Mouse (Mus musculus) CH12.LX (cell line): ENCODE data around the gene Pcdh7. TPM values are rescaled to one million over a fixed set of nuclear protein-coding genes. Genes with fewer than 3 reads are reported as not detected.

Source experiments
- DNase-seq: peaks from one replicate; pipeline ENCODE4 v3.0.0-alpha.2; 2013; ENCODE audit errors: extremely low read depth
- H3K27ac ChIP-seq: 2 replicates; pipeline ENCODE4 v1.5.1; 2012; ENCODE audit warnings: low read depth, mild to moderate bottlenecking, control low read depth, moderate library complexity; ENCODE audit not compliant: insufficient read depth
- H3K27me3 ChIP-seq: replicated peaks from 2 replicates; pipeline ENCODE3; 2012; ENCODE audit warnings: inconsistent platforms
- H3K36me3 ChIP-seq, 2 experiments: replicated peaks in 1 of 2; 2 replicates each; pipeline versions ENCODE3 to v1.6.1; 2012; ENCODE audit warnings: inconsistent platforms in 1 of 2, low read length in 1 of 2, mild to moderate bottlenecking in 1 of 2, mixed read lengths in 1 of 2, moderate library complexity in 1 of 2; ENCODE audit not compliant: control insufficient read depth in 1 of 2, insufficient read depth in 1 of 2
- H3K4me1 ChIP-seq, 2 experiments: 2 replicates each; pipeline ENCODE4 v1.6.1; 2012; ENCODE audit warnings: inconsistent platforms in 1 of 2, moderate library complexity in 1 of 2; ENCODE audit not compliant: insufficient read depth in 2 of 2, control insufficient read depth in 1 of 2
- H3K4me2 ChIP-seq: 2 replicates; pipeline ENCODE4 v1.6.1; 2012; ENCODE audit warnings: low read depth, mild to moderate bottlenecking, control low read depth; ENCODE audit not compliant: poor library complexity, insufficient read depth, severe bottlenecking
- H3K4me3 ChIP-seq, 3 experiments: fragments of 150-350 bp in 1 of 3; sonication (generic) in 1 of 3; replicated peaks in 1 of 3; 2 replicates each; pipeline versions ENCODE3 to v1.5.1; 2011 to 2012; ENCODE audit warnings: low read depth in 2 of 3, low read length in 2 of 3, mild to moderate bottlenecking in 2 of 3, moderate library complexity in 2 of 3, control low read depth in 1 of 3, improper control_type of control experiment in 1 of 3, inconsistent platforms in 1 of 3, mixed read lengths in 1 of 3; ENCODE audit not compliant: poor library complexity in 1 of 3
- H3K79me2 ChIP-seq: replicated peaks from 2 replicates; pipeline ENCODE4 v1.6.1; 2012; ENCODE audit warnings: mild to moderate bottlenecking, moderate library complexity; ENCODE audit not compliant: control insufficient read depth, poor library complexity, insufficient read depth, severe bottlenecking; ENCODE audit errors: extremely low read depth
- H3K9ac ChIP-seq: 2 replicates; pipeline ENCODE4 v1.6.1; 2012; ENCODE audit warnings: low read depth, mild to moderate bottlenecking, control low read depth, moderate library complexity; ENCODE audit not compliant: insufficient read depth
- H3K9me3 ChIP-seq: replicated peaks from 2 replicates; pipeline ENCODE3; 2012; ENCODE audit warnings: low read length, inconsistent platforms, mixed read lengths
- BHLHE40 ChIP-seq: IDR thresholded peaks from 2 replicates; pipeline ENCODE4 v1.6.1; 2011; ENCODE audit warnings: mild to moderate bottlenecking, low read depth, low read length, improper control_type of control experiment
- CHD1 ChIP-seq: IDR thresholded peaks from 2 replicates; pipeline ENCODE4 v1.6.1; 2012; ENCODE audit warnings: low read depth, low read length, improper control_type of control experiment, inconsistent platforms
- E2F4 ChIP-seq: IDR thresholded peaks from 2 replicates; pipeline ENCODE4 v1.6.1; 2011; ENCODE audit warnings: low read depth, low read length, improper control_type of control experiment; ENCODE audit not compliant: insufficient replicate concordance
- ELF1 ChIP-seq: IDR thresholded peaks from 2 replicates; pipeline ENCODE4 v1.6.1; 2014; ENCODE audit warnings: low read depth, mild to moderate bottlenecking, inconsistent platforms, low read length, improper control_type of control experiment
- EP300 ChIP-seq: IDR thresholded peaks from 2 replicates; pipeline ENCODE4 v1.6.1; 2011; ENCODE audit warnings: low read length, improper control_type of control experiment
- ETS1 ChIP-seq: conservative IDR thresholded peaks from 2 replicates; pipeline ENCODE4 v1.6.1; 2012; ENCODE audit warnings: low read depth, mild to moderate bottlenecking, inconsistent platforms, low read length, improper control_type of control experiment, moderate library complexity
- HCFC1 ChIP-seq: IDR thresholded peaks from 2 replicates; pipeline ENCODE4 v1.6.1; 2012; ENCODE audit warnings: low read depth, mild to moderate bottlenecking, inconsistent platforms, low read length, improper control_type of control experiment
- IRF4 ChIP-seq: IDR thresholded peaks from 2 replicates; pipeline ENCODE4 v1.6.1; 2014; ENCODE audit warnings: low read depth, mild to moderate bottlenecking, inconsistent platforms, low read length, improper control_type of control experiment
- JUN ChIP-seq: IDR thresholded peaks from 2 replicates; pipeline ENCODE4 v1.6.1; 2011; ENCODE audit warnings: low read depth, mild to moderate bottlenecking, low read length, improper control_type of control experiment, moderate library complexity; ENCODE audit not compliant: insufficient read depth
- JUND ChIP-seq: conservative IDR thresholded peaks from 2 replicates; pipeline ENCODE4 v1.6.1; 2011; ENCODE audit warnings: low read depth, low read length, improper control_type of control experiment
- KAT2A ChIP-seq: IDR thresholded peaks from 2 replicates; pipeline ENCODE4 v1.6.1; 2012; ENCODE audit warnings: low read length, improper control_type of control experiment, inconsistent platforms; ENCODE audit not compliant: insufficient replicate concordance
- MAFK ChIP-seq: IDR thresholded peaks from 2 replicates; pipeline ENCODE4 v1.6.1; 2011; ENCODE audit warnings: low read length, improper control_type of control experiment; ENCODE audit not compliant: insufficient replicate concordance
- MAX ChIP-seq: IDR thresholded peaks from 2 replicates; pipeline ENCODE4 v1.6.1; 2011; ENCODE audit warnings: low read length, improper control_type of control experiment
- MEF2A ChIP-seq: IDR thresholded peaks from 2 replicates; pipeline ENCODE4 v1.6.1; 2014; ENCODE audit warnings: low read depth, mild to moderate bottlenecking, inconsistent platforms, low read length, improper control_type of control experiment, borderline replicate concordance
- NELFE ChIP-seq: IDR thresholded peaks from 2 replicates; pipeline ENCODE4 v1.6.1; 2011; ENCODE audit warnings: low read depth, low read length, improper control_type of control experiment
- NRF1 ChIP-seq: IDR thresholded peaks from 2 replicates; pipeline ENCODE4 v1.6.1; 2014; ENCODE audit warnings: low read depth, mild to moderate bottlenecking, inconsistent platforms, low read length, improper control_type of control experiment, moderate library complexity
- POLR2A ChIP-seq: IDR thresholded peaks from 2 replicates; pipeline ENCODE4 v1.6.1; 2011; ENCODE audit warnings: low read depth, mild to moderate bottlenecking, improper control_type of control experiment, low read length
- RAD21 ChIP-seq: IDR thresholded peaks from 2 replicates; pipeline ENCODE4 v1.6.1; 2011; ENCODE audit warnings: low read depth, mild to moderate bottlenecking, low read length, improper control_type of control experiment, moderate library complexity
- RCOR1 ChIP-seq: conservative IDR thresholded peaks from 2 replicates; pipeline ENCODE4 v1.6.1; 2012; ENCODE audit warnings: low read depth, mild to moderate bottlenecking, inconsistent platforms, low read length, improper control_type of control experiment
- SMC3 ChIP-seq: IDR thresholded peaks from 2 replicates; pipeline ENCODE4 v1.6.1; 2011; ENCODE audit warnings: low read depth, low read length, improper control_type of control experiment
- TCF12 ChIP-seq: IDR thresholded peaks from 2 replicates; pipeline ENCODE4 v1.6.1; 2014; ENCODE audit warnings: low read depth, mild to moderate bottlenecking, inconsistent platforms, low read length, improper control_type of control experiment
- UBTF ChIP-seq: IDR thresholded peaks from 2 replicates; pipeline ENCODE4 v1.6.1; 2012; ENCODE audit warnings: low read depth, mild to moderate bottlenecking, inconsistent platforms, low read length, improper control_type of control experiment, moderate library complexity
- USF2 ChIP-seq: conservative IDR thresholded peaks from 2 replicates; pipeline ENCODE4 v1.6.1; 2011; ENCODE audit warnings: low read depth, low read length, improper control_type of control experiment
- ZC3H11A ChIP-seq: IDR thresholded peaks from 2 replicates; pipeline ENCODE4 v1.6.1; 2012; ENCODE audit warnings: low read depth, mild to moderate bottlenecking, inconsistent platforms, low read length, improper control_type of control experiment
- ZMIZ1 ChIP-seq: IDR thresholded peaks from 2 replicates; pipeline ENCODE4 v1.6.1; 2012; ENCODE audit warnings: low read depth, mild to moderate bottlenecking, inconsistent platforms, low read length, improper control_type of control experiment
- dilution Hi-C: fragments of 300-500 bp; cut with MboI; formaldehyde crosslinking; loops from 2 replicates; pipeline ENCODE4 v1.14.3; 2020; ENCODE audit warnings: low sequenced_read_pairs; ENCODE audit not compliant: extremely low pct_unique_long_range_greater_than_20kb, extremely low pct_ligation_motif_present
- in situ Hi-C: fragments of 300-500 bp; cut with MboI; formaldehyde crosslinking; loops from 3 replicates; pipeline ENCODE4 v1.14.3; 2019; ENCODE audit warnings: low sequenced_read_pairs, low pct_ligation_motif_present, low pct_unique_long_range_greater_than_20kb, mixed read lengths
- polyA plus RNA-seq: library from polyadenylated mRNA; unstranded; fragments of >175 nt; gene quantifications from 2 replicates; pipeline ENCODE4 v1.2.1, GENCODE M21; 2012; ENCODE audit warnings: low read depth; ENCODE audit not compliant: insufficient read length
- total RNA-seq, 2 experiments: library from RNA; depleted of rRNA; stranded (reverse); fragments of 300-350 nt in 1 of 2; fragments of >200 nt in 1 of 2; gene quantifications; 2 replicates each; pipeline ENCODE4 v1.2.3; 2012 to 2014

Gene Pcdh7
- total and polyA plus RNA-seq, 3 experiments = not detected

DNA sequence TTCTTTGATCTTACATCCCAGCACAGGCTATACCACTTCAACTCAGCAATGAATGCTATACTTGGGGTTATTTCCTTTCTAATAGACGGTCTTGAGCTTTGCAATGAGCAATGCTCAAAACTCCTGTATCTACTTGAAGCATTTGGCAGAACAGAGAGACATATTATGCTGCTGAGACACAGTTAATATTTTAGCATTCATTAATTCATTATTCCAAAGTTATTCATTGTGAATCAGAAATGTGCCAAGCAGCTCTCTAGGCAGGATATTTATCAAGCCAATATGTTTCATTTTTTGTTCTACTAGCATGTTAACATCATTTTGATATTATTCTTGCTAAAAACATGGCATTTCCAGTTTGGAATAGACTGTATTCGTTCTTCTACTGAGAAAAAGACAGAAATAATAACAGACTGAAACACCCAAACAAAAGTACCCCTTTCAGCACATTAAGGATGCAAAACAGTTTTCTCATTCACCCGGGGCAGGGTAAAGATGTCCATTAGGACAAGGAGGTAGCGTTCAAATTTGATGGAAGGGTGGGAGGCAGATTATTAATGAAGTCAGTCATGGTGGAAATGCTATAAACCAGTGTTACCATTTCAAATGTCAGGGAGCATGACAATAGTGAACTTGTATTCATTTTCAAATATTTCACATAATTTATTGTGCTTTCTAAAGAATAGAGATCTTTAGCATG is 391.0 kb downstream of the Pcdh7 start:
- dilution Hi-C loops = no loop called here
- H3K79me2 ChIP-seq = no peaks in the 10 kb centered on the region
- no peak for TF ChIP-seq UBTF
- TF ChIP-seq ZMIZ1 = no peak
- no peak for TF ChIP-seq ETS1
- no peak for TF ChIP-seq BHLHE40
- TF ChIP-seq NELFE = no peak
- TF ChIP-seq USF2 = no peak
- TF ChIP-seq TCF12 = no peak
- TF ChIP-seq CHD1 = no peak
- no peak for TF ChIP-seq EP300
- TF ChIP-seq SMC3 = no peak
- TF ChIP-seq RCOR1 = no peak
- no peak for TF ChIP-seq NRF1
- TF ChIP-seq HCFC1 = no peak
- no peak for TF ChIP-seq POLR2A
- no peak for TF ChIP-seq MAFK
- TF ChIP-seq MAX = no peak
- TF ChIP-seq RAD21 = no peak
- no peak for TF ChIP-seq JUND
- TF ChIP-seq, all 38 proteins: peak for 0
- Histone ChIP-seq H3K4me1 (no peaks in the 10 kb centered on the region), H3K9ac (no peak overlapping the region), H3K9me3 (no peaks in the 10 kb centered on the region), H3K27me3 (no peaks in the 10 kb centered on the region), H3K27ac (no peak overlapping the region), H3K36me3 (no peaks in the 10 kb centered on the region), H3K4me2 (no peak overlapping the region), H3K4me3 (no peak overlapping the region)
- no peak for DNase-seq
- in situ Hi-C loops = no loop called here

DNA sequence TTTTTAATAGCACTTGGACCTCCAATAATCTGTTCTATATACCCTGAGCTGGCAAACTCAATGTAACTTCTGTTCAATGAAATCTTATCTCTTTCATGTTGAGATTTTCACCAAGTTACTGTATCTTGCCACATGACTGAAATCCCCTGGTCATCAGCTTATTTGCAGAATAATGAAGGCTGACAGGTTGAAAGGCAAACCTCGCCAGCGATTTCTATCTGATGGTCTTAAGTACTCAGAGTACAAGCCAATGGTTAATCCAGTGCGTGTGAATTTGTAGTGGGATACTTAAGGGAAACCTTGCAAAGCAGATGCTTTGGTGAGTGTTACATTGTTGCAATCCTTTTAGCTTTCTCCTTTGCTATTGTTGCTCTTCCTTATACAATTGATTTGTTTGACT is 398.3 kb downstream of the Pcdh7 start:
- no peak overlapping the region for H3K4me2 ChIP-seq
- H3K9me3 ChIP-seq = no peaks in the 10 kb centered on the region
- H3K27ac ChIP-seq = no peak overlapping the region
- no peaks in the 10 kb centered on the region for H3K36me3 ChIP-seq
- H3K4me3 ChIP-seq = no peak overlapping the region
- in situ Hi-C loops = no loop called here
- DNase-seq = no peak
- H3K79me2 ChIP-seq = no peaks in the 10 kb centered on the region
- H3K9ac ChIP-seq = no peak overlapping the region
- H3K27me3 ChIP-seq = no peaks in the 10 kb centered on the region
- dilution Hi-C loops = no loop called here
- no peaks in the 10 kb centered on the region for H3K4me1 ChIP-seq
- no peak for TF ChIP-seq KAT2A
- TF ChIP-seq JUN = no peak
- no peak for TF ChIP-seq BHLHE40
- TF ChIP-seq ZC3H11A = no peak
- no peak for TF ChIP-seq E2F4
- TF ChIP-seq IRF4 = no peak
- no peak for TF ChIP-seq ELF1
- TF ChIP-seq MEF2A = no peak
- TF ChIP-seq EP300 = no peak
- no peak for TF ChIP-seq NRF1
- TF ChIP-seq POLR2A = no peak
